Mouse (Mus musculus): ENCODE measurements at regions not wholly inside any gene's neighbourhood (a gene's known extent, or its start where the extent isn't known, plus 50 kb on each side); places are given as distances from the start of the nearest gene placed in this dataset.

GRCm38 (mm10) chr9:113458741-113459154 lies 249.3 kb downstream of the Pdcd6ip start:
- WGBS (ENCODE audit: insufficient replicate concordance): 44% methylated on average over 5 of the region's 5 CpGs
- Histone ChIP-seq H3K9me3 (ENCODE audit: low read length) (no peaks in the 10 kb centered on the region), H3K4me1 (ENCODE audit: insufficient read depth) (no peaks in the 10 kb centered on the region), H3K9ac (replicated peaks) (no peak overlapping the region), H3K27ac (ENCODE audit: low read depth) (no peak overlapping the region), H3K27me3 (ENCODE audit: insufficient read depth, low read length) (no peaks in the 10 kb centered on the region), H3K36me3 (replicated peaks; ENCODE audit: insufficient read depth, low read length) (no peaks in the 10 kb centered on the region), H3K4me2 (ENCODE audit: low read depth, low read length) (no peak overlapping the region), H3K4me3 (ENCODE audit: low read depth, low read length) (no peak overlapping the region)
- ATAC-seq (no peak), DNase-seq (no peak)
- no peak for TF ChIP-seq EP300 (IDR thresholded peaks at IDR 0.05; ENCODE audit: low read depth)
- no peak for TF ChIP-seq CTCF (IDR thresholded peaks at IDR 0.05; ENCODE audit: low read depth)

GRCm38 (mm10) chr9:113457169-113457850 lies 250.7 kb downstream of the Pdcd6ip start:
- H3K36me3 ChIP-seq (replicated peaks; ENCODE audit: insufficient read depth, low read length): no peaks in the 10 kb centered on the region
- no peaks in the 10 kb centered on the region for H3K9me3 ChIP-seq (ENCODE audit: low read length)
- no peak overlapping the region for H3K4me3 ChIP-seq (ENCODE audit: low read depth, low read length)
- WGBS (ENCODE audit: insufficient replicate concordance): 75% methylated on average over 13 of the region's 13 CpGs
- no peak for TF ChIP-seq EP300 (IDR thresholded peaks at IDR 0.05; ENCODE audit: low read depth)
- no peak for TF ChIP-seq CTCF (IDR thresholded peaks at IDR 0.05; ENCODE audit: low read depth)
- H3K4me2 ChIP-seq (ENCODE audit: low read depth, low read length): no peak overlapping the region
- H3K27ac ChIP-seq (ENCODE audit: low read depth): no peak overlapping the region
- DNase-seq (no peak), ATAC-seq (no peak)
- no peak overlapping the region for H3K9ac ChIP-seq (replicated peaks)
- H3K4me1 ChIP-seq (ENCODE audit: insufficient read depth): no peaks in the 10 kb centered on the region
- H3K27me3 ChIP-seq (ENCODE audit: insufficient read depth, low read length): no peaks in the 10 kb centered on the region

DNA sequence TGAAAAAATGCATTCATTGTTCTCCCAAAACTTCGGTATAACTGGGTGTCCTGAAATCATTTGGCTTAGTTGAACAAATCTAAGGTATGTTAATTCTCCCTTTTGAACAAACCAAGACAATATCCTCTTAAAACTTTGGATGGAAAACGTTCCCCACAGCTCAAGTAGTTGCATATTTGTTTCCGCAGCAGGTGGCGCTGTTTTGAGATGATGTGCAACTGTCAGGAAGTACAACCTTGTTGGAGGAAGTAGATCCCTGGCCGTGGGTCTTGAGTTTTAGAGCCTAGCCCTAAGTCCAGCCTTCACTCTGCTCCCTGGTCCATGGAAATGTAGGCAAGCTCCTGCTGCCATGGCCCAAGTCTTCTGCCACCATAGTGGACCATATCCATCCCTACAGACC lies 252.5 kb downstream of the Pdcd6ip start:
- DNase-seq (no peak), ATAC-seq (no peak)
- no peak overlapping the region for H3K4me3 ChIP-seq (ENCODE audit: low read depth, low read length)
- TF ChIP-seq EP300 (IDR thresholded peaks at IDR 0.05; ENCODE audit: low read depth): no peak
- no peaks in the 10 kb centered on the region for H3K9me3 ChIP-seq (ENCODE audit: low read length)
- H3K4me2 ChIP-seq (ENCODE audit: low read depth, low read length): no peak overlapping the region
- H3K27me3 ChIP-seq (ENCODE audit: insufficient read depth, low read length): no peaks in the 10 kb centered on the region
- WGBS (ENCODE audit: insufficient replicate concordance): 73% methylated on average over 5 of the region's 5 CpGs
- H3K9ac ChIP-seq (replicated peaks): no peak overlapping the region
- no peak overlapping the region for H3K27ac ChIP-seq (ENCODE audit: low read depth)
- no peaks in the 10 kb centered on the region for H3K4me1 ChIP-seq (ENCODE audit: insufficient read depth)
- H3K36me3 ChIP-seq (replicated peaks; ENCODE audit: insufficient read depth, low read length): no peaks in the 10 kb centered on the region

DNA sequence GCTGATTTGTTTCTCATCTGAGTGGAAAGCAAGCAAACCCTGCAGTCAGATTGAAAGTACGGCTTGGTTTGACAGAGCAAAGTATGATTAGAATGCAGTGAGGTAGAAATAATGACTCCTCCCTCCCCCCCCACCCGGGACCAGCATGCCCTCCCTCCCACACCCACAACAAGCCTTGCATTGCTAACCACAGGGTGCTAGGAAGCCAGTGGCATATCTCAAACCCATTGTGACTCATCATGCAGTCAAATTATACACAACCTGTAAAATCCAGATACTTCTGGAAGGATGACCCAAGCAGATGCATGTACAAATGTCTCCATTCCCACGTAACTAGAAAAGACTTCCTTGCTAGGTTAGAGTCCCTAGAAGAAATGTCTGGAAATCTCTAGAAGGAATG lies 254.8 kb downstream of the Pdcd6ip start:
- no peaks in the 10 kb centered on the region for H3K4me1 ChIP-seq (ENCODE audit: insufficient read depth)
- H3K27me3 ChIP-seq (ENCODE audit: insufficient read depth, low read length): no peaks in the 10 kb centered on the region
- no peak overlapping the region for H3K27ac ChIP-seq (ENCODE audit: low read depth)
- no peak overlapping the region for H3K9ac ChIP-seq (replicated peaks)
- WGBS (ENCODE audit: insufficient replicate concordance): 65% methylated on average over 3 of the region's 3 CpGs
- TF ChIP-seq CTCF (IDR thresholded peaks at IDR 0.05; ENCODE audit: low read depth) (no peak), EP300 (IDR thresholded peaks at IDR 0.05; ENCODE audit: low read depth) (no peak)
- no peak for ATAC-seq
- no peaks in the 10 kb centered on the region for H3K36me3 ChIP-seq (replicated peaks; ENCODE audit: insufficient read depth, low read length)
- H3K4me2 ChIP-seq (ENCODE audit: low read depth, low read length): no peak overlapping the region
- no peaks in the 10 kb centered on the region for H3K9me3 ChIP-seq (ENCODE audit: low read length)
- no peak for DNase-seq
- no peak overlapping the region for H3K4me3 ChIP-seq (ENCODE audit: low read depth, low read length)

GRCm38 (mm10) chr9:113441770-113442411 lies 266.2 kb downstream of the Pdcd6ip start:
- DNase-seq (peak; percentile 72), ATAC-seq (no peak)
- Histone ChIP-seq H3K4me2 (ENCODE audit: low read depth, low read length) (peak overlapping the region; percentile 56), H3K9ac (replicated peaks) (no peak overlapping the region), H3K27ac (ENCODE audit: low read depth) (no peak overlapping the region), H3K4me1 (ENCODE audit: insufficient read depth) (no peaks in the 10 kb centered on the region), H3K27me3 (ENCODE audit: insufficient read depth, low read length) (no peaks in the 10 kb centered on the region), H3K36me3 (replicated peaks; ENCODE audit: insufficient read depth, low read length) (no peaks in the 10 kb centered on the region), H3K4me3 (ENCODE audit: low read depth, low read length) (peak overlapping the region; percentile 21), H3K9me3 (ENCODE audit: low read length) (no peaks in the 10 kb centered on the region)
- WGBS (ENCODE audit: insufficient replicate concordance): 11% methylated on average over 21 of the region's 21 CpGs
- no peak for TF ChIP-seq EP300 (IDR thresholded peaks at IDR 0.05; ENCODE audit: low read depth)
- TF ChIP-seq CTCF (IDR thresholded peaks at IDR 0.05; ENCODE audit: low read depth): peak; percentile 80

DNA sequence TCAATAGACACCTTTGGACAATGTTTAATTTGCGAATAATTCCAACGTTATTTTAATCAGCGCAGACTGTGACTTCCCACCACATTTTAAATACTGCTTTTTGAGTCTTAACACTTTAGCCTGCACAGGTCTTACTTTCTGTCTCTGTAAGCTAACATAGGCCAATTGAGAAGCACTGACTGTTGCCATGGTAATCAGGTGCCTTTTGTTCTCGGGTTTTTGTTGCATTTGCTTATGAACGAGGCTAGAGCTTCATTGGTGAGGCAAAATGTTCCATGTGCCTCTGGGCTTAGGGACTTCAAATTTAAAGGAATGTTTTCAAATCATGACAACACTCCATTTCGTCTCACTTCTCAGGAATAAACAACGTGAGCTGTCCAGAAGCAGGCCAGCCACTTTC lies 269.7 kb downstream of the Pdcd6ip start:
- H3K9ac ChIP-seq (replicated peaks): no peak overlapping the region
- no peak for TF ChIP-seq EP300 (IDR thresholded peaks at IDR 0.05; ENCODE audit: low read depth)
- TF ChIP-seq CTCF (IDR thresholded peaks at IDR 0.05; ENCODE audit: low read depth): no peak
- H3K36me3 ChIP-seq (replicated peaks; ENCODE audit: insufficient read depth, low read length): no peaks in the 10 kb centered on the region
- H3K9me3 ChIP-seq (ENCODE audit: low read length): no peaks in the 10 kb centered on the region
- no peaks in the 10 kb centered on the region for H3K4me1 ChIP-seq (ENCODE audit: insufficient read depth)
- no peaks in the 10 kb centered on the region for H3K27me3 ChIP-seq (ENCODE audit: insufficient read depth, low read length)
- WGBS (ENCODE audit: insufficient replicate concordance): 71% methylated on average over 7 of the region's 7 CpGs
- H3K4me2 ChIP-seq (ENCODE audit: low read depth, low read length): no peak overlapping the region
- no peak overlapping the region for H3K4me3 ChIP-seq (ENCODE audit: low read depth, low read length)
- no peak for ATAC-seq
- H3K27ac ChIP-seq (ENCODE audit: low read depth): no peak overlapping the region
- DNase-seq: no peak

All from liver, postnatal 0 days (tissue).